ENCODE assay signal across 9 mouse cellular contexts in genomic region chr13:83872887-83873286, GRCm38 (mm10).
DNase-seq lines count a peak whose midpoint lies in the region; ATAC-seq and TF ChIP-seq lines count a peak whose summit lies in the region.
"Had no signal": no experiment of that assay in that cellular context is flagged by ENCODE, and none has a peak within 500 bp of the region (broad histone marks: within the 10 kb centered on the region; RNA-seq: fewer than 3 reads in every experiment).

No protein-coding gene starts in this region.

- H3K9ac ChIP-seq in forebrain, embryonic 12.5 days, result no peak overlapping the region

- H3K4me1 ChIP-seq in forebrain, embryonic 12.5 days, result peaks cover 21% of the 10 kb centered on the region
- H3K4me1 ChIP-seq in lung, adult 2 months (ENCODE audit: control insufficient read depth, insufficient read depth, low read length), result no peaks in the 10 kb centered on the region

- H3K4me2 ChIP-seq in forebrain, embryonic 12.5 days, result 0 out of 2 replicates have a peak overlapping the region, but pooled peaks have one; percentile 8

- peak; percentile 82 for ATAC-seq in forebrain, embryonic 12.5 days (ENCODE audit: low FRiP score)

- no peaks in the 10 kb centered on the region for H3K36me3 ChIP-seq in forebrain, embryonic 12.5 days (replicated peaks)

- peak overlapping the region; percentile 70 for H3K27ac ChIP-seq in forebrain, embryonic 12.5 days
- H3K27ac ChIP-seq in gastrocnemius, adult 2 months, result no peak overlapping the region

- H3K4me3 ChIP-seq in forebrain, embryonic 12.5 days (replicated peaks), result no peak overlapping the region
- no peak overlapping the region for H3K4me3 ChIP-seq in lung, adult 2 months (replicated peaks; ENCODE audit: extremely low read depth, low read depth, low read length)
- H3K4me3 ChIP-seq in gastrocnemius, adult 2 months, result no peak overlapping the region

- intact Hi-C loops in left cerebral cortex, postnatal 4 days (cut with DNase I), result loop anchor here (5.0 to 10.0 kb wide), 3 partner anchors 112 to 882 kb away; no protein-coding TSS in a partner anchor
- intact Hi-C loops in left cerebral cortex, postnatal 36 days (cut with DNase I), result loop anchor here (10.0 kb wide), 1 partner anchor 472 kb away; no protein-coding TSS in a partner anchor
- intact Hi-C loops in gastrocnemius, postnatal 36 days (cut with DNase I), result no loop called here
- intact Hi-C loops in gastrocnemius, adult 2 months (cut with DNase I), result no loop called here

- peak; percentile 85 for DNase-seq in left cerebral cortex, postnatal 4 days
- no peak for DNase-seq in left cerebral cortex, postnatal 36 days (ENCODE audit: low spot score in 2 of 2)
- peak; percentile 21 for DNase-seq in layer of hippocampus, adult 9-10 months (ENCODE audit: low spot score)
- DNase-seq in retina, embryonic 14.5 days (ENCODE audit: low spot score), result peak; percentile 89
- no peak for DNase-seq in gastrocnemius, postnatal 36 days
- no peak for DNase-seq in lung, adult 2 months
- no peak for DNase-seq in gastrocnemius, adult 2 months
- DNase-seq: thymus, postnatal 25 days had no signal

- H3K9me3 ChIP-seq in forebrain, embryonic 12.5 days, result no peaks in the 10 kb centered on the region

- TF ChIP-seq POLR2A in lung, adult 2 months (IDR thresholded peaks at IDR 0.05; ENCODE audit: borderline replicate concordance, extremely low read depth, low read depth, low read length), result no peak

- no peak for TF ChIP-seq CTCF in lung, adult 2 months (IDR thresholded peaks at IDR 0.05; ENCODE audit: insufficient read depth, low read length)
- TF ChIP-seq CTCF in gastrocnemius, adult 2 months (IDR thresholded peaks at IDR 0.05), result no peak

- whole genome bisulfite sequencing in forebrain, embryonic 12.5 days, result 3% methylated on average over 5 of the region's 5 CpGs
- 42% methylated on average over 5 of the region's 5 CpGs for WGBS in lung, adult 2 months

- no peaks in the 10 kb centered on the region for H3K27me3 ChIP-seq in forebrain, embryonic 12.5 days

Comparison
In these comparisons a context has a peak if more than half of its experiments do, and no peak if none do; other contexts are left out.
1. DNase-seq: peak in left cerebral cortex, postnatal 4 days (single experiment), layer of hippocampus, adult 9-10 months (single experiment) and retina, embryonic 14.5 days (single experiment); none in left cerebral cortex, postnatal 36 days (0 of 2), gastrocnemius, postnatal 36 days (0 of 2), lung, adult 2 months (single experiment) and gastrocnemius, adult 2 months (single experiment).
2. intact Hi-C loops: an anchor here in left cerebral cortex, postnatal 4 days (5.0 to 10.0 kb wide) and left cerebral cortex, postnatal 36 days (10.0 kb wide); none called in gastrocnemius, postnatal 36 days and gastrocnemius, adult 2 months.